Mouse (Mus musculus) heart, postnatal 4 days (tissue): Measurements from ENCODE around the gene Zhx3. TPM values are rescaled to one million over a fixed set of nuclear protein-coding genes. Genes with fewer than 3 reads are reported as not detected.

ENCODE experiments used
- DNase-seq: peaks from one replicate; pipeline ENCODE4 v3.0.0; 2021
- total RNA-seq, 2 experiments: library from RNA; stranded (reverse); gene quantifications; 2 replicates each; pipeline ENCODE4 v1.2.3; 2021

Gene Zhx3
- total RNA-seq, 2 experiments from 2014 or later: 22.8 to 24.9 TPM

GRCm38 (mm10) chr2:160800967-160801366 lies 71.8 kb downstream of the Zhx3 start:
- DNase-seq: no peak

DNA sequence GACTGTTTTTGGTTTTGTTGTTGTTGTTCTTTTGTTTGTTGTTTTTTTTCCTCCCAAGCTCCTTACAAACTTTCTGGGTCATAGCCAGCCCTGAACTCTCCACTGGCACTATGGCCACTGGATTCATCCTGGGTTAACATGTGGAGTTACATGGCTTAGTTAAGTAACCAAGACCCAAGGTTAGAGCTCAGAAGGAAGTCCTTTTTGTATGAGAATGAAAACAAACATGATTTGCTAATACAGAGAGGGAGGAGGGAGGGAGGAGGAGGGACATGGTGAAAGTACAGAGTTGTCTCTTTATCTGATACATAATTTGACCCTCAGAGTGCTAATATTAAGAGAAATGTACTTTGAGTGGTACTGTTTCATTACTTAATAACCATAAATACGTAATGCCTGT lies 74.6 kb downstream of the Zhx3 start:
- no peak for DNase-seq

DNA sequence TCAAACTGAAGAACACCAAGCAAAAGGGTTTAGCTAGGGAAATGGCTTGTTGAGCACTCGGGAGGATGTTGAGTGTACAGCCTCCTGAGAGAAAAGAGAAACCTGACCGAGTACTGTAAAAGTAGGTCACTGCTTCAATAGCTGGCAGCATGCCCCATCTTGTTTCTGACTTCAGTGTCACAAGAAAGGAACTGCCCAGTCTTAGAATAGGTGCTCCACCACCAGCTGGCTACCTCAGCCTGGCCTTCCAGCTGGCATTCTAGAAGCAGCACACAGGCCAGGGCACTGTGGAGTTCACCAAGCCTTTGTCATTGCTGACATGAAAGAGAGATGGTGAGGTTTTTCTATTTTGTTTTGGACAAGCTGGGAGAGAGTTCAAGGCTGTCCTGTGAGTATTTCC lies 75.8 kb downstream of the Zhx3 start:
- peak; percentile 38 for DNase-seq

- DNase-seq: no peak
Observed at GRCm38 (mm10) chr2:160793117-160793516, 79.7 kb downstream of the Zhx3 start.

- no peak for DNase-seq
Observed at GRCm38 (mm10) chr2:160789741-160790140, 83.1 kb downstream of the Zhx3 start.

GRCm38 (mm10) chr2:160789046-160789445 lies 83.8 kb downstream of the Zhx3 start:
- DNase-seq: no peak

- no peak for DNase-seq
Observed at GRCm38 (mm10) chr2:160786333-160786732, 86.5 kb downstream of the Zhx3 start.

- no peak for DNase-seq
Observed at GRCm38 (mm10) chr2:160780834-160781219, 92.0 kb downstream of the Zhx3 start.

DNA sequence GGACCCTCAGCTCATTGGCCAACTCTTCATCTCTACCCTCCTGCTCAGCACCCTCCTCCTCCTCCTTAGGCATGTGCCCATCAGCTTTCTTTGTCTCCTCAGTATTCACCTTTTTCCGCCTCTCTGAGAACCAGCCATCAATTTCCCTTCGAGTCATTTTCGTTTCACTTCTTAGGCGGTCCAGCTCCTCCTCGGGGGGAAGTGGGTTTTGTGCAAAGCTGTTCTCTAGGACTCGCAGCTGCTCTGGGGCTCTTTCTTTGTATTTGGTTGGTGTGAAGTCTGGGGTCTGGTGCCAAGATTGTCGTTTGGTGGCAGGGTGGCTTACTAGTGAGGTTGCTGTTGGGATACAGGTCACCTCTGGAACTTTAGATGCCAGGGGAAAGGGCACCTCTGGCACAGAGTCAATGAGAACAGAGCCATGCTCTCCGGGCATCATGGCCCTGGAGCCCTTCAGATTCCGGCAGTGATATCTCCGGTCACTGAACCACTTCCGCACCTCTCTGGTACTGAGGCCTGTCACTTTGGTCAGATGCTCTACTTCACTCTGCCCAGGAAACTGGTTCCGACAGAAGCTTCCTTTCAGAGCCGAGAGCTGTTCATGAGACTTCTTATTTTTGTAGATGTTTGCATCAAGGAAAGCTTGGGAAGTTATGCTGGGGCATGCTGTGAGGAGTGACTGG lies 92.5 kb downstream of the Zhx3 start:
- DNase-seq: no peak

- DNase-seq: no peak
Observed at GRCm38 (mm10) chr2:160778034-160778433, 94.8 kb downstream of the Zhx3 start.

DNA sequence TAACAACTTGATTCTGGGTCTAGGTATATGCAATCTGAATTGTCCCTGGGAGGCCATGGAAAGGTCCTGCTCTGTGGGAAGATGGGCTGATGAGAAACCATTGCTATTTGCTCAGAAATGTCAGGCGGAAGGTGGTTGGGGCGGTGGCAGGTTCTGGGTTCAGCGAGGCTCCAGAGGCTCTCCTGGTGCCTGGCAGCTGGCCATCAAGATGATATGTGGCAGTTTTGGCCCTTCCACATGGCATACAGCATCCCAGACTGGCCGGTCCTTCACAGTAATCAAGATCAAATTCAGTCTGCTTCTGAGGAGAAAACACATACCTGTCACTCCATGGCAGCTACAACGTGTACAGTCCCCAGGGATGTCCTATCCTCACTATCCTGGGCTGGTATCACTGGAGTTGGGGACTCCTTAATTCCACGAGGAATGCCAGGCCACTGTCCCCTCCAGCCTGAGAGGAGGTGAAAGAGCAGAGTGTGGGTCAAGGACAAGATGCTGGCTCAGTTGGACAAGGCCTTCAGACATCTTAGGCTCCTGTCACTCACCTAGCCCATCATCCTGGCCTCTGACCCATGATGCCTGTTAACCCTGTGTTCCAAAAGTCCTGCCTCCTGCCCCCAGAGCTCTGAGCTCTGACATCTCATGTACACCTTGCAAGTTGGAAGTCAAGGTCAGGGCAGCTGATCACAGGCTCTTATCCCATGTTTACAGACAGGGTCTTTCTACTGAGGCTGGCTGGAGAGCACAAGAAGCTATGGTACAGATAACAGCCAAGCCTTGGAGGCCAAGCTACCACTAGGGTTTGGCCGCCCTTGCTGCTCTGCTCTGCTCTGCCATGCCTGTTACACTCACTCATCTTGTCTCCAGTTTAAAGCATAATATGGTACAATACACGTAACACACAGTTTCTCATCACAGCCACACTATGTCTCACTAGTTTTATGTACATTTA lies 101.2 kb downstream of the Zhx3 start:
- DNase-seq: no peak

DNA sequence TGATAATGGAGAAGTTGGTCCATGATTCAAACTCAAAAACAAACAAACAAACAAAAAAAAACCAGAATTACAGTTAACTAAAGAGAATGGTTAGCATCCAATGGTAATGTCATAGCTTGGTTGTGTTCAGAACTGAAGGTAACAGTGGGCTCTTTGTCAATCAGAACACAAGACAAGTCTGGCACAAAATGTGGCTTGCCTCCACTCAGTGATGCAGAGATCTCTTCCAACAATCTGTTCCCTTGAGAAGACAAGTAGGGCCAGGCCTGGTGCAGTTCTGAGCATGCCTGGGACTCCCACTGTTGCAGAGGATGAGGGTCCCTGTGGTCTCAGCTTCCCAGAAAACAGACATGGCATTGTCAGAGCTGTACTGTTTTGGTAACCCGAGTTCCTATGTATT lies 101.9 kb downstream of the Zhx3 start:
- DNase-seq: no peak

DNA sequence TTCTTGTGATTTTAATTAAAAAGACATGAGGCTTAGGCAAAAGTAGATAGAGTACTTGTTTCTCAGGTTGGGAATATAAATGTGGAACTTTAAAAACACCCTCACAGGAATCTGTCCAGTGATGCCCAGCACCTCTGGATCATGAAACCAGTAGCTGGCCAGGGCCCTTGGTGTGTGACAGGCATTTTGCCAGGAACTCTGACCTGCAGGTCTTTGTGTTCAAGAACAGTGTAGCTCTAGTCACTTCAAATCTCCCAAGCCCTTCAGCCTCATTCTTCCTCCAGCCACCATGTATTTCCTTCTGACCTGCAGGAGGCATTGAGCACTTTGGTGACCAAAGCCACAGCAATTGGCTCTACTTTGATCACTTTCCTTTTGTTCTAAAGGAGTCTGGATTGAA lies 102.4 kb downstream of the Zhx3 start:
- DNase-seq: no peak

GRCm38 (mm10) chr2:160768997-160769396 lies 103.8 kb downstream of the Zhx3 start:
- DNase-seq: no peak

DNA sequence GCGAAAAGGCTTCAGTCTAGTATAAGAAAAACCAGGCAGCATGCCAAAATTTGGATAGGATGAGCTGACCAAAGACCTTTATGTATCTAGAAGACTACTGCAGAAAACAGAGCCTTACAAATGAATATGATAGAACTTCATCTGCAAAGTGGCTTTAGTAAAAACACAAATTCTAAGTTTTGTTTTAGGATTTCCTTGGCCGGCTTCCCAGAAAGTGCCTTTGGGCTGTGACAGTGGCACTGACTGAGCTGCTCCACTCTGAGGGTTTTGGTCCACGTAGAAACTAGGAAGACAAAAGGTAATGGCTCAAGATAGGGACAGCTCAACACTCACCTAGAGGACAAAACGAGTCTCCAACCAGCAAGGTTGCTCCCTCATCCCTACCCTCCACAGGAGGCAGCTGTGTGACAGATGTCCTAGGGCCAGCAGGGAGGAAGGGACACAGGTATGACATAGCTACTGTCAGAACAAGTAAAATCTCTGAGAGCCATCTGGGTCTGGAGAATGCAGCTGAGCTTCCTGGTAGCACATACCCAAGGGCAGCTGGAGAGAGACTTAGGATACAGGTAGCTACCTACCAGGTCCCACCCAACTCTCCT lies 104.6 kb downstream of the Zhx3 start:
- no peak for DNase-seq

DNA sequence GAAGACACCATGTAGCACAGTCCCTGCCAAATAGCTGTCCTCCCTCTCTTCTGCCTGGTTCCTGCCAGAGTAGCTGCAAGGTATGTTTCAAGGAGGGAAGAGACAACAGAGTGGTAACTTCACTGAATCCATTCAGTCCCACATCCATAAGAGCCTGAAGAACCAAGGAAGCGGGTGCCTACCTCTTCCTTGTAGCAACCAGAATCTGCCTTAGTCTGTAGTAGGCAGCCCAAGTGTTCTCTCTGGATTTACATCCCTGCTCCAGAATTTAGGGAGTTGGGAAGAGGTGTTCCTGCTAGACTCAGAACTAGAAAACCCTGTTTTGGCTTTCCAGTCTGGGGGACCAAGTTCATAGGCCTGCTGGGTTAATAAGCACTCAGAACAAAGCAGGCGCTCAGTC lies 105.6 kb downstream of the Zhx3 start:
- DNase-seq: no peak

DNA sequence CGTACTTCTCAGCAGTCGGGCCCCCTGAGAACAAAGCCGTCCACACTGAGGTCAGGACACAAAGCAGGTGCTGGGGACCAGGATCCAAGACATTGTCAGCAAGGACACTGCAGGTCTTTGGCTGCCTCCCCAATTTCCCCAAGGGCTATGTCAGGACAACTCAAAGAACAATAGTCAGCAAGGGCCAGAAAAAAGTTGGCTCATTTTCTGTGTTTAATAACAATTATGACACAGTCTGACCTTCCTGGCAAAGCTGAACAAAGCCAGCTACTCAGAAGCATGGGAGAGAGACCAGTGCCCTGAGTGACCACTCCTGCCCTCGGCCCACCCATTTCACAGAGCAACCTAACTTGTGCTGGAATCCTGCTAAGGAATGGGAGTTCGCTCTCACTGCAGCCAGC lies 106.4 kb downstream of the Zhx3 start:
- DNase-seq: peak; percentile 75

- DNase-seq: no peak
Observed at GRCm38 (mm10) chr2:160765096-160765495, 107.7 kb downstream of the Zhx3 start.

DNA sequence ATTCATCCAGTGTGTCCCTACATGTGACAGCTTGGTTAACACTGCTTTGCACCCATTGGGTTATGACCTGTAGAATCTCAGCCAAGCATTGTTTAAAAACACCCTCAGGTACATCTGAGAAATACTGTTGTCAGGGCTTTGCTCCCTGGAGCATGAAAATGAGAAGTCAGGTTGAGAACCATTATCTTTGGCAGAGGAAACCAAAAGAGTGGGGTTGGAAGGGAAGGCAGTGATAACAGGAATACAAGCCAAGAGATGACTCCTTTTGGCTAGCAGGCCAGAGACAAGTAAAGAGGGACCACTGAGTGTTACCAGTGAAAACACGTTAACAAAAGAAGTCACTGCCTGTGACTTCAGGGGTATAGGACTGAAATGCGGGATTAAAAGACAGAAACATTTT lies 108.4 kb downstream of the Zhx3 start:
- no peak for DNase-seq

DNA sequence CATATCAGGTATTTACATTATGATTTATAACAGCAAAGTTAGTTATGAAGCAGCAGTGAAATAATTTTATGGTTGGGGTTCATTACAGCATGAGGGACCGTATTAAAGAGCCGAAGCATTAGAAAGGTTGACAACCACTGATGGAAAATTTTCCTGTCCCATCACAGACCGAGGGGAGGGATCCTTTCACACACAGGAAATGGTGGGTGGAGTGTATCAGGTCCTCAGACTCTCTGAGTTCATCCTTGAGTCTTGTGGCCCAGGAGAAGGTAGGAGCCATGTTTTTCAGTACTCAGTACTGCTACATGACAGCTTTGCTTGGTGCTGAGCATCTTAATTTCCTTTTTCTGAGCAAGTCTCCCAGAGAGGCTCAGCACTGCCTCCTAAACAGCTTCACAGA lies 109.0 kb downstream of the Zhx3 start:
- DNase-seq: no peak

GRCm38 (mm10) chr2:160760433-160761184 lies 112.2 kb downstream of the Zhx3 start:
- peak; percentile 63 for DNase-seq

DNA sequence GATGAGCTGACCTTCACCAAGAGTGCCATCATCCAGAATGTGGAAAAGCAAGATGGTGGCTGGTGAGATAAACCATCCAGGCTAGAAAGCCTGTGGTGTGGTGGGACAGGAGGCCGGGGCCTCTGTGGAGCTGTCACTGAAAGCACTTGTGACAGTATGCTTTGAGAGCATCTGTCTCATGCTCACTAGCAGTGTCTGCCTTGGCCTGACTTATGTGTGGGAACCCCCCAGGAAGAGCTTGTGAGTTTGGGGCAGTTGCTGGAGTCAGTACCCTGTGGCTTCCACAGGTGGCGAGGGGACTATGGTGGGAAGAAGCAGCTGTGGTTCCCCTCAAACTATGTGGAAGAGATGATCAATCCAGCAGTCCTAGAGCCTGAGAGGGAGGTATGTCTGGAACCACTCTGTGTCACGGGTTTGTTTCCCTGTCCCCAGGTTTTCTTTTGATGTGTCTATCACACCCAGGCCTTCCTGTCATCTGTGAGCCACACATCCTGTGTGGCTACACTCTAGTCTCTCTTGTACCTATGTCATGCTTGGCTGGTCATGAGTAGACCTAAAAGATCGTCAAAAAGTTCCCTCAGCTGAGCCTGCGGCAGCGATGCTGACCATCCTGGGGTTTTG lies 116.1 kb downstream of the Zhx3 start:
- DNase-seq: no peak
